Mouse (Mus musculus) cortical plate, adult 2 months (tissue): Measurements from ENCODE around the gene Plxna4. TPM values are rescaled to one million over a fixed set of nuclear protein-coding genes. Genes with fewer than 3 reads are reported as not detected.

Experiments used
- H3K27ac ChIP-seq: fragments of 200-500 bp; 2 replicates; pipeline ENCODE4 v1.5.1; 2012; ENCODE audit warnings: low read length, control low read depth, inconsistent platforms; ENCODE audit not compliant: insufficient read depth
- H3K4me1 ChIP-seq: fragments of 200-500 bp; 2 replicates; pipeline ENCODE4 v1.6.1; 2011; ENCODE audit warnings: low read length; ENCODE audit not compliant: control insufficient read depth, insufficient read depth
- H3K4me3 ChIP-seq: fragments of 200-500 bp; 2 replicates; pipeline ENCODE4 v1.5.1; 2011; ENCODE audit warnings: mild to moderate bottlenecking, low read length, control low read depth; ENCODE audit not compliant: insufficient read depth
- CTCF ChIP-seq: fragments of 200-500 bp; IDR thresholded peaks from 2 replicates; pipeline ENCODE4 v1.5.1; 2011; ENCODE audit warnings: mild to moderate bottlenecking, control low read depth, low read length; ENCODE audit not compliant: insufficient read depth; ENCODE audit errors: extremely low read depth
- POLR2A ChIP-seq: fragments of 200-500 bp; IDR thresholded peaks from 2 replicates; pipeline ENCODE4 v1.6.1; 2011; ENCODE audit warnings: mild to moderate bottlenecking, low read length, control low read depth; ENCODE audit not compliant: insufficient read depth; ENCODE audit errors: extremely low read depth
- polyA plus RNA-seq: library from polyadenylated mRNA; depleted of rRNA; stranded (reverse); fragments of >200 nt; gene quantifications from 2 replicates; pipeline ENCODE4 v1.2.3, GENCODE M21; 2012

Gene Plxna4
- polyA plus RNA-seq, 1 experiment: 14.9 TPM

GRCm38 (mm10) chr6:32377181-32377580 lies 210.8 kb downstream of the Plxna4 start:
- Histone ChIP-seq H3K4me1 (peaks cover 2% of the 10 kb centered on the region), H3K27ac (no peak overlapping the region), H3K4me3 (no peak overlapping the region)
- TF ChIP-seq CTCF (no peak), POLR2A (no peak)

GRCm38 (mm10) chr6:32373931-32374361 lies 214.0 kb downstream of the Plxna4 start:
- Histone ChIP-seq H3K27ac (no peak overlapping the region), H3K4me1 (peaks cover 2% of the 10 kb centered on the region)

GRCm38 (mm10) chr6:32369092-32369491 lies 218.9 kb downstream of the Plxna4 start:
- TF ChIP-seq CTCF (no peak), POLR2A (no peak)
- H3K27ac ChIP-seq: no peak overlapping the region
- H3K4me1 ChIP-seq: no peaks in the 10 kb centered on the region
- no peak overlapping the region for H3K4me3 ChIP-seq

More at GRCm38 (mm10) chr6:32373931-32374361, 214.0 kb downstream of the Plxna4 start:
- H3K4me3 ChIP-seq: no peak overlapping the region
- TF ChIP-seq POLR2A: no peak
- no peak for TF ChIP-seq CTCF

GRCm38 (mm10) chr6:32368408-32368807 lies 219.6 kb downstream of the Plxna4 start:
- no peaks in the 10 kb centered on the region for H3K4me1 ChIP-seq
- TF ChIP-seq POLR2A: no peak
- no peak for TF ChIP-seq CTCF
- H3K27ac ChIP-seq: no peak overlapping the region
- H3K4me3 ChIP-seq: no peak overlapping the region

- peaks cover 4% of the 10 kb centered on the region for H3K4me1 ChIP-seq
- H3K4me3 ChIP-seq: no peak overlapping the region
- H3K27ac ChIP-seq: no peak overlapping the region
- TF ChIP-seq POLR2A (no peak), CTCF (no peak)
Observed at GRCm38 (mm10) chr6:32364933-32365332, 223.1 kb downstream of the Plxna4 start.

GRCm38 (mm10) chr6:32363489-32364068 lies 224.4 kb downstream of the Plxna4 start:
- no peak overlapping the region for H3K4me3 ChIP-seq
- TF ChIP-seq CTCF (no peak), POLR2A (no peak)

GRCm38 (mm10) chr6:32362421-32362820 lies 225.6 kb downstream of the Plxna4 start:
- Histone ChIP-seq H3K27ac (no peak overlapping the region), H3K4me3 (no peak overlapping the region), H3K4me1 (peaks cover 10% of the 10 kb centered on the region)
- no peak for TF ChIP-seq CTCF

More at GRCm38 (mm10) chr6:32363489-32364068, 224.4 kb downstream of the Plxna4 start:
- Histone ChIP-seq H3K4me1 (peaks cover 8% of the 10 kb centered on the region), H3K27ac (no peak overlapping the region)

GRCm38 (mm10) chr6:32359675-32360074 lies 228.3 kb downstream of the Plxna4 start:
- Histone ChIP-seq H3K4me3 (no peak overlapping the region), H3K27ac (no peak overlapping the region)
- TF ChIP-seq CTCF (no peak), POLR2A (no peak)

GRCm38 (mm10) chr6:32357497-32357896 lies 230.5 kb downstream of the Plxna4 start:
- peaks cover 11% of the 10 kb centered on the region for H3K4me1 ChIP-seq
- H3K27ac ChIP-seq: no peak overlapping the region
- TF ChIP-seq CTCF (no peak), POLR2A (no peak)
- no peak overlapping the region for H3K4me3 ChIP-seq

More at GRCm38 (mm10) chr6:32359675-32360074, 228.3 kb downstream of the Plxna4 start:
- H3K4me1 ChIP-seq: peaks cover 11% of the 10 kb centered on the region

GRCm38 (mm10) chr6:32355559-32355958 lies 232.4 kb downstream of the Plxna4 start:
- peaks cover 10% of the 10 kb centered on the region for H3K4me1 ChIP-seq
- no peak overlapping the region for H3K27ac ChIP-seq
- H3K4me3 ChIP-seq: no peak overlapping the region
- TF ChIP-seq CTCF (no peak), POLR2A (no peak)

GRCm38 (mm10) chr6:32348996-32349395 lies 239.0 kb downstream of the Plxna4 start:
- Histone ChIP-seq H3K4me1 (peaks cover 2% of the 10 kb centered on the region; the same call in 1 of the 2 replicates), H3K27ac (no peak overlapping the region), H3K4me3 (no peak overlapping the region)
- no peak for TF ChIP-seq CTCF
- TF ChIP-seq POLR2A: no peak
